Mouse (Mus musculus) c-Kit-positive CD71-positive TER-119-negative erythroid progenitor cells, embryonic 14.5 days (primary cell): ENCODE data around the gene Gm20809.
"Not testable (repeated sequence)": the region's sequence is repeated elsewhere in the genome, so short reads cannot be mapped to it uniquely, and the experiment has no call there.

Source experiments
- DNase-seq: peaks from one replicate; pipeline ENCODE4 v3.0.0-alpha.2; 2013; ENCODE audit warnings: low read depth

Gene Gm20809

DNA sequence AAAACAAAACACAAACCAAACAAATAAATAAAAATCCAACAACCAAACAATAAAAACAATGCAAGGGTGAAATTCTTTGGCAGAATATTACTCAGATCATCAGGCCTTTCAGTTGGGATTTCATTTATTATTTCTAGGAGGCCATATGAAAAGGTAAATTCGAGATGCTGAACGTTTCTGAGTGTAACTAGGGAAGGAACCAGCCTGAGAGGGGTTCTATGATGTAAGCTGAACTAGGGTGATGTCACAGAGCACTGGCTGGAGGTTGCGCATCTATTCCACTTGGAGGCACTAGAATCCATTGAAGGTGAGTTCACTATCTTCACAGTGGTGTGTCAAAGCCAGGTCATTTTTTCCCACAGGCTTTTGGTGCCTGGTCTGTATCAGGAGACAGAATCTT is at the start of gene Gm20809:
TSS of gene Gm20809 (plus strand) at position 301 of the 400 bp plus-strand sequence.
- not testable (repeated sequence) for DNase-seq
